Mouse (Mus musculus) neural tube, embryonic 13.5 days (tissue): ENCODE data around the gene Fam172a. TPM values are rescaled to one million over a fixed set of nuclear protein-coding genes. Genes with fewer than 3 reads are reported as not detected.

Source experiments
- ATAC-seq: fragments of 200-750 bp; cut with Nextera tagmentation; 2 replicates; pipeline ENCODE4 v1.8.0; 2017; ENCODE audit warnings: low read depth, mild to moderate bottlenecking, moderate TSS enrichment, moderate library complexity
- H3K27ac ChIP-seq: fragments of 300-500 bp; sonication (generic); replicated peaks from 2 replicates; pipeline ENCODE4 v1.5.1; 2015; ENCODE audit warnings: moderate library complexity, mild to moderate bottlenecking, inconsistent platforms
- H3K27me3 ChIP-seq: fragments of 300-500 bp; sonication (generic); 2 replicates; pipeline ENCODE4 v1.6.1; 2015; ENCODE audit warnings: mild to moderate bottlenecking, inconsistent platforms
- H3K36me3 ChIP-seq: fragments of 300-500 bp; sonication (generic); 2 replicates; pipeline ENCODE4 v1.6.1; 2015; ENCODE audit warnings: mild to moderate bottlenecking, inconsistent platforms
- H3K4me1 ChIP-seq: fragments of 300-500 bp; sonication (generic); replicated peaks from 2 replicates; pipeline ENCODE4 v1.6.1; 2015; ENCODE audit warnings: inconsistent platforms
- H3K4me2 ChIP-seq: fragments of 300-500 bp; sonication (generic); 2 replicates; pipeline ENCODE4 v1.6.1; 2015; ENCODE audit warnings: inconsistent platforms, mild to moderate bottlenecking, moderate library complexity
- H3K4me3 ChIP-seq: fragments of 300-500 bp; sonication (generic); 2 replicates; pipeline ENCODE4 v1.5.1; 2015; ENCODE audit warnings: mild to moderate bottlenecking, inconsistent platforms
- H3K9ac ChIP-seq: fragments of 300-500 bp; sonication (generic); 2 replicates; pipeline ENCODE4 v1.6.1; 2015; ENCODE audit warnings: moderate library complexity, mild to moderate bottlenecking, inconsistent platforms
- H3K9me3 ChIP-seq: fragments of 300-500 bp; sonication (generic); 2 replicates; pipeline ENCODE4 v1.6.1; 2016; ENCODE audit warnings: inconsistent platforms
- WGBS: fragments of 180-500 bp; shearing (Covaris S2); methylation state at CpG from one replicate; pipeline ENCODE4 v1.1.7; 2015; 5-methylcytosine and 5-hydroxymethylcytosine counted together
- polyA plus RNA-seq: library from polyadenylated mRNA; unstranded; fragments of >200 nt; fragmentation: Nextera tagmentation; extraction: Ambion mirVana; gene quantifications from 2 replicates; pipeline ENCODE4 v1.2.1, GENCODE M21; 2015

The Fam172a gene
- polyA plus RNA-seq, 1 experiment from 2014 or later, result 35.3 TPM

DNA sequence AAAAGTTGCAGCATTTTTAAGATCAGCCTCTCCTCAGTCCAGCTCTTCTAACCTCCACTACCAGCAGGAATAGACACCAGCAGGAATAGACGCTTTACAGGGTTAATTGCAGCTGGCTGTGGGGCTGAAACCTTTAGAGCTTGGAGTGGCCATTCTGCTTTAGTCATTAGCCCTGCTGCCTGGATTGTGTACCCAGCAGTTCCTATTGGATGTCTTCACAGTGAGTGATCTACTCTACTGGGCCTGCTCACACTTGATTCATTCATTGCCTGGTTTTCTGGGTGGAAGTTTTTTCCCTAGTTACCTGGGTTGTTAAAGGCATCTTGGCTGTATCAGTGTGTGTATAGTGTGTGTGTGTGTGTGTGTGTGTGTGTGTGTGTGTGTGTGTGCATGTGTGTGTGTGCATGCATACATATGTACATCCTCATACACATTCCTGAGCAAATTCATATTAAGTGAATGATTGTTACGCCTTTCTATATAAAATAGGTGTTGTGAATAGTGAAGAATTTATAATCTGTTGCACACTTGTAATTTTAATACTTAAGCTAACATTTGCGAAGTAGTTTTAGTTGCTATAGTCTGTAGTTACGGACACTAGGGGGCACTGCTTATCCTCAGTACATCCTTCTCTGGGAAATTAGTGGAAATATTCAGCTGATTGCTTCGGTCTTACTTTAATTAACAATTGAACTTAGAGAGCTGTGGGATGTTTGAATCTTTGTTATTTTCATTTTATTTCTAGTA, 280.4 kb downstream of the Fam172a start:
- H3K4me3 ChIP-seq, result no peak overlapping the region
- WGBS, result 26% methylated on average over 5 of the region's 5 CpGs
- no peaks in the 10 kb centered on the region for H3K36me3 ChIP-seq
- peak; percentile 50; the same call in 1 of the 2 replicates for ATAC-seq
- no peaks in the 10 kb centered on the region for H3K4me1 ChIP-seq
- H3K27me3 ChIP-seq, result no peaks in the 10 kb centered on the region
- H3K27ac ChIP-seq, result no peak overlapping the region
- H3K4me2 ChIP-seq, result no peak overlapping the region
- no peaks in the 10 kb centered on the region for H3K9me3 ChIP-seq
- no peak overlapping the region for H3K9ac ChIP-seq

GRCm38 (mm10) chr13:77982852-77983202, 281.0 kb downstream of the Fam172a start:
- no peak overlapping the region for H3K4me3 ChIP-seq
- no peak overlapping the region for H3K4me2 ChIP-seq
- WGBS, result 62% methylated on average over 2 of the region's 2 CpGs
- ATAC-seq, result no peak
- H3K9ac ChIP-seq, result no peak overlapping the region
- H3K9me3 ChIP-seq, result no peaks in the 10 kb centered on the region
- H3K4me1 ChIP-seq, result no peaks in the 10 kb centered on the region
- H3K27ac ChIP-seq, result no peak overlapping the region
- no peaks in the 10 kb centered on the region for H3K36me3 ChIP-seq
- no peaks in the 10 kb centered on the region for H3K27me3 ChIP-seq

- no peaks in the 10 kb centered on the region for H3K4me1 ChIP-seq
These were observed 289.5 kb downstream of the Fam172a start for GRCm38 (mm10) chr13:77991189-77991886.

DNA sequence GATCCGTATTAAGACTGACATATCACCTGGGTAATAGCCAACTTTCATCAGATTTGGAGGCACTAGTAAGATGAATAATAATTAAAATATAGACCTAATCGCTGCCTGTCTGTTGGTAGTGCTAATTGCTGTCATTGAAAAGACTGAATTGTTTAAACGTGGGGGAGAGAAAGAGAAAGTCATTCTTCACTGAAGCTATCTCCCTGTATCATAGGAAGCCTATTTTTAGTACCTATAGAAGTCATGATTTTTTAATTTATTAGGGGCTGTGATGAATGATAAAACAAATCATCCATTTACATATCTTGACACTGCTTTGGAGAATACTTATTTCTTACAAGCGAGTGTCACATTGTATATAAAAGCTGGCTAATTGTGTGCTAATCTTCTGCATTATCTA, 302.8 kb downstream of the Fam172a start:
- 58% methylated on average over 4 of the region's 4 CpGs for WGBS
- Histone ChIP-seq H3K4me2 (no peak overlapping the region), H3K27me3 (no peaks in the 10 kb centered on the region), H3K9ac (no peak overlapping the region), H3K4me3 (no peak overlapping the region), H3K9me3 (no peaks in the 10 kb centered on the region), H3K36me3 (no peaks in the 10 kb centered on the region), H3K4me1 (peaks cover 4% of the 10 kb centered on the region; the same call in 1 of the 2 replicates), H3K27ac (no peak overlapping the region)
- no peak for ATAC-seq

More at GRCm38 (mm10) chr13:77991189-77991886, 289.5 kb downstream of the Fam172a start:
- Histone ChIP-seq H3K4me2 (no peak overlapping the region), H3K27ac (no peak overlapping the region), H3K4me3 (no peak overlapping the region), H3K27me3 (no peaks in the 10 kb centered on the region), H3K36me3 (no peaks in the 10 kb centered on the region), H3K9ac (no peak overlapping the region), H3K9me3 (no peaks in the 10 kb centered on the region)
- WGBS, result 77% methylated on average over 5 of the region's 5 CpGs
- ATAC-seq, result no peak

DNA sequence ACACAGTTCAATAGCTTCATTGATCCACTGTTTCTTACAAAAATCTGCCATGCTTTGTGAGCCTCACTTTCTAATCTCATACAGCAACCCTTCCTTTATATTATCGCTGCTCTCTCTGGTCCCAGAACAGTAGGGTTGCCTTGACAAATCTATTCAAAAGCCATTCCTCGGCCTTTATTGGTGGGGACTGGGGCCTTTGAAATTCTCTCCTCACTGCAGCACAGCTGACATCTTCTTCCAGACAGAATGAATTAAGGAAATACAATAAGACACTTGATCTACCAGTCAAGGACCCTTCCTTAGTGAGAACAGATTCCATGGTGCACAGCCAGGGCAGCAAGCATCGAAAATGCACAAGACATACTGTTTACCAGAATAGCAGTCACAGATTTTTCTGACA, 303.5 kb downstream of the Fam172a start:
- WGBS, result 6% methylated on average over 3 of the region's 3 CpGs
- no peak overlapping the region for H3K4me2 ChIP-seq
- peaks cover 4% of the 10 kb centered on the region; the same call in 1 of the 2 replicates for H3K4me1 ChIP-seq
- no peak overlapping the region for H3K27ac ChIP-seq
- H3K9ac ChIP-seq, result no peak overlapping the region
- H3K27me3 ChIP-seq, result no peaks in the 10 kb centered on the region
- H3K4me3 ChIP-seq, result no peak overlapping the region
- ATAC-seq, result peak; percentile 61; the same call in 1 of the 2 replicates
- H3K36me3 ChIP-seq, result no peaks in the 10 kb centered on the region
- no peaks in the 10 kb centered on the region for H3K9me3 ChIP-seq

DNA sequence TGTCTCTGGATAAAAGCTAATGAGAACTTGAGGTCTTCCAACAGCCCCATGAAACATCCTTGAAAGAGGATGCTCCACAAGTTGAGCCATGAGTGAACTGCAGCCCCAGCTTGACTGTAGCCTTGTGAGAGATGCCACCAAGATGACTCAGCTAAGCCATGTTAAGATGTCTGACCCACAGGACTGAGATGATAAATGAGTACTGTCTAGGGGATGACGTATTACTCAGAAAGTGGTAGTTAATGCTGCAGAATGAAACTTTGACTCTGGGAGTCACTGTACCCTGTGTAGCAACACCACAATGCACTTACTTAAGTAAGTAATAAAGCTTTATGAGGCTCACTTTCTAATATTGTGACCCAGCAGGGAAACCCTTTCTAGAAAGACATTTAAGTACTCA, 308.3 kb downstream of the Fam172a start:
- H3K27ac ChIP-seq, result no peak overlapping the region
- 92% methylated on average over 1 of the region's 1 CpGs for WGBS

DNA sequence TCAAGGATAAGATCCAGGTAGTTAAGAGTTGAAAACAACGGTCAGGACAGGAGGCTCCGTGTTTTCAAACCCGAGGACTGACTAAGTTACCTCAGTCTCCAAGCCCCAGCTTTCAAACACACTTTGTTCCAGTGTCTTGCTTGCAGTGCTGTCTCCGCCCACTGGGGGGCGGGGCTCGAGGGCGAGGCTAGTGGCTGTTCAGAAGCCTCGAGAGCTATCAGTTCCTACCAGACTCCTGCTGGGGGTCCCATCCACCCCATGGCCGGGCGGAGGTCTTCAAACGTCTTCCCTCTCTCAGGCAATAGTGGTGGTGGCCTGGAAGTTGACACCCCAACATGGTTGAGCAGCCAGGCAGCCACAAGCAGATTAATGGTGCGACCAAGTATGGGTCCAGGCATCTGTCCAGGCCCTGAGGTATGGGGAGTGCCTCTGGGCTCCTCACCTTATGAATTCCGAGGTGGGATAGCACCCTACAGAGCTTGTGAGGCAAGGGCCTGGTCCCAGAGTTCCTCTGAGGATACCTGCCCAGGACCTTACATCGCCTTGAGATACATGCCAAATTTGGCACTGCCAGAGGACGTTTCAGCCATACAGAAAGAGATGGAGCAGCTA, 323.0 kb downstream of the Fam172a start, which contains the start of gene Pou5f2:
Gene Pou5f2 (plus strand): TSS at position 220 of the 612 bp plus-strand sequence.
- WGBS, result 54% methylated on average over 15 of the region's 15 CpGs
- no peaks in the 10 kb centered on the region for H3K9me3 ChIP-seq
- H3K4me3 ChIP-seq, result no peak within 1 kb of the TSS
- H3K27ac ChIP-seq, result no peak within 1 kb of the TSS
- no peak within 1 kb of the TSS for H3K4me2 ChIP-seq
- no peaks in the 10 kb centered on the region for H3K4me1 ChIP-seq
- no peaks in the 10 kb centered on the region for H3K36me3 ChIP-seq
- H3K9ac ChIP-seq, result no peak within 1 kb of the TSS
- ATAC-seq, result no peak
- H3K27me3 ChIP-seq, result no peaks in the 10 kb centered on the region

More for the DNA sequence above, 308.3 kb downstream of the Fam172a start:
- H3K27me3 ChIP-seq, result no peaks in the 10 kb centered on the region
- no peaks in the 10 kb centered on the region for H3K9me3 ChIP-seq
- no peak overlapping the region for H3K9ac ChIP-seq
- no peak overlapping the region for H3K4me3 ChIP-seq
- ATAC-seq, result no peak
- H3K36me3 ChIP-seq, result no peaks in the 10 kb centered on the region
- H3K4me2 ChIP-seq, result no peak overlapping the region
- H3K4me1 ChIP-seq, result peaks cover 4% of the 10 kb centered on the region; the same call in 1 of the 2 replicates

DNA sequence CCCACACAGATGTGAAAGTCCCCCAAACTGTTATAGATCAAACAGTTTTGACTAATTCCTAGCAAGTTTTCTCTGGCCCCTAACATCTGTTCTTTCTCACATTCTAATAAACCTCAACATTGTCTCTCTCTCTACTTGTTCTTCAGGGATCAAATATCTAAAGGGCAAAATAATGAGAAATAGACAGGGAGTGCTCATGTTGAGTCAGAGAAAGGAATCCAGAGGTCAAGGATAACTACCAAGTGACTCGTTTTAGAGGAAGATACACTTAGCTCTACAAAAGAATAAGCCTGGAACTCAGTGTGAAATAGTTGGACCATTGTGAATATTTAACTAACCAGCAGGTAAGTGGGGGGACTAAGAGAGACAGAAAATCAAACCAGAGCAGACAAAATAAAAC, 331.0 kb downstream of the Fam172a start:
- no peak for ATAC-seq
- 45% methylated on average over 1 of the region's 1 CpGs for WGBS
- Histone ChIP-seq H3K27ac (no peak overlapping the region), H3K36me3 (no peaks in the 10 kb centered on the region), H3K4me1 (no peaks in the 10 kb centered on the region), H3K4me2 (no peak overlapping the region), H3K9ac (no peak overlapping the region), H3K27me3 (no peaks in the 10 kb centered on the region), H3K9me3 (no peaks in the 10 kb centered on the region), H3K4me3 (no peak overlapping the region)

DNA sequence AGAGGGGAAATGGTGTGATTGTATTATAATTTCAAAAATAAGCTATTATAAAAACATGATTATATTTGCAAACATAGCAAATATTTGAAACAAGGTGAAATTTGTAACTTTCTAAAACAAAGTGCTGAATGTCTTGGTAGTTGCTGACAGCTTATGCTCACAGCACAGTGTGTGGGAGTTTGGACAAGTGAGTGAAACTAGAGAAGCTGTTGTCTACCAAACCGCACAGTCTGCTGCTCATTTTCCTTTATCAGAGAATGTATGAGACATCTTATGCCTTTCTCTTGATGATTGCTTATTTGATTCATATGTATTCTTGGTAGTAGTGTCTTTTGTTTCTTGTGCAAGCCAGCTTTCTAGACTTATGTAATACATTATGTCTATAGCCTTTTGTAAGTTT, 335.4 kb downstream of the Fam172a start:
- Histone ChIP-seq H3K9me3 (no peaks in the 10 kb centered on the region), H3K27me3 (no peaks in the 10 kb centered on the region), H3K4me2 (no peak overlapping the region), H3K36me3 (no peaks in the 10 kb centered on the region), H3K9ac (no peak overlapping the region), H3K4me3 (no peak overlapping the region), H3K27ac (no peak overlapping the region), H3K4me1 (no peaks in the 10 kb centered on the region)
- no peak for ATAC-seq
- 86% methylated on average over 1 of the region's 1 CpGs for WGBS

DNA sequence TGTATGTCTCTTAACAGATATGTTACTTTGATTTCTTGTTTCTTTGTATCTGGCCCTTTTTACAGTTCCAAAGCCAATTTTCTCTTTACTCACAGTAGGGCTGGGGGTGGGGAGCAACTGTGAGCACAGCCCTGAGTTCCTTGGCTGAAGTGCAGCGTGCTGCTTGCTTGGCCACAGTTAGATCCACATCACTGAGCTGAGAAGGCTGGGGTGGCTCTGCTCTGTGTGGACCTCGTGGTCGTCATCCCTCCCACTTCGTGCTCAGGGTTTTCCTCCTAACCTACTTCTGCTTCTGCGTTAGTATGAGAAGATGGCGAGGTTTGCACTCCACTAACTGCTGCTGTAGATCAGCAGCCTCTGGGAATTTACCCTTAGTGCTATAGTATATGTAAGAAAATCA, 341.4 kb downstream of the Fam172a start:
- no peaks in the 10 kb centered on the region for H3K9me3 ChIP-seq
- WGBS, result 69% methylated on average over 6 of the region's 6 CpGs

DNA sequence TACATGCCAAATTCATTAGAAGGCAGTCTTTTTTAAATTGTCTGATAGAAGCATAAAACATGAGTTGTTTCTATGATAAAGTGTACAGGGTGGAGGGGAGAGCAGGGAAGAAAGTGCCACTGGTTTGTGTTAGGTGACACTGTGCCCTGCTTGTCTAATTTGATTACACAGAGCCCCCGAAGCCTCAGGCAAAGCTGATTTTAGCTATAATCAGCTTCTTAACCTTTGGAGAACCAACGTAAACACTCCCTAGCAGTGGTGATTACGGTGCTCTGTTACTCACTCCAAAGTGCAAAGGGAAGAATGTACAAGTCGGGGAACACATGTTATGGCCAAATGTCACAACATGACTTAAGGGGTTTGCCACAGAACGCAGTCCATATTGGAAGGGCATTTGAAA, 343.3 kb downstream of the Fam172a start:
- no peak for ATAC-seq

More for the DNA sequence above, 341.4 kb downstream of the Fam172a start:
- no peaks in the 10 kb centered on the region for H3K36me3 ChIP-seq
- H3K4me2 ChIP-seq, result no peak overlapping the region
- no peaks in the 10 kb centered on the region for H3K4me1 ChIP-seq
- ATAC-seq, result no peak
- H3K4me3 ChIP-seq, result no peak overlapping the region
- H3K27me3 ChIP-seq, result no peaks in the 10 kb centered on the region
- no peak overlapping the region for H3K27ac ChIP-seq
- H3K9ac ChIP-seq, result no peak overlapping the region

GRCm38 (mm10) chr13:78087751-78088150, 385.9 kb downstream of the Fam172a start:
- Histone ChIP-seq H3K36me3 (no peaks in the 10 kb centered on the region), H3K9ac (no peak overlapping the region), H3K4me2 (no peak overlapping the region), H3K27ac (no peak overlapping the region), H3K9me3 (no peaks in the 10 kb centered on the region), H3K4me1 (no peaks in the 10 kb centered on the region), H3K4me3 (no peak overlapping the region), H3K27me3 (no peaks in the 10 kb centered on the region)
- no peak for ATAC-seq
- WGBS, result 89% methylated on average over 4 of the region's 4 CpGs

More for the DNA sequence above, 343.3 kb downstream of the Fam172a start:
- H3K9ac ChIP-seq, result no peak overlapping the region
- no peaks in the 10 kb centered on the region for H3K4me1 ChIP-seq
- no peak overlapping the region for H3K4me2 ChIP-seq
- H3K36me3 ChIP-seq, result no peaks in the 10 kb centered on the region
- no peak overlapping the region for H3K27ac ChIP-seq
- WGBS, result 69% methylated on average over 5 of the region's 5 CpGs
- H3K9me3 ChIP-seq, result no peaks in the 10 kb centered on the region
- no peaks in the 10 kb centered on the region for H3K27me3 ChIP-seq
- H3K4me3 ChIP-seq, result no peak overlapping the region
